In genomic region chr6:30359762-30360509, GRCm38 (mm10) we compare ENCODE assay signal across 14 mouse cellular contexts. TPM values are rescaled to one million over a fixed set of nuclear protein-coding genes. Genes with fewer than 3 reads are reported as not detected.
DNase-seq lines count a peak whose midpoint lies in the region; ATAC-seq and TF ChIP-seq lines count a peak whose summit lies in the region.
"Had no signal": no experiment of that assay in that cellular context is flagged by ENCODE, and none has a peak within 500 bp of the region (broad histone marks: within the 10 kb centered on the region; RNA-seq: fewer than 3 reads in every experiment).

No protein-coding gene starts in this region.

- DNase-seq in kidney, postnatal 0 days (ENCODE audit: low spot score) = peak; percentile 80
- no peak for DNase-seq in kidney, postnatal 25 days
- DNase-seq in gastrocnemius, adult 8-10 months (ENCODE audit: low spot score in 2 of 2) = peak; percentile 73 to 84
- DNase-seq in heart, embryonic 10.5 days (ENCODE audit: low spot score) = no peak
- peak; percentile 58 for DNase-seq in heart, postnatal 4 days
- DNase-seq in thymus, postnatal 0 days (ENCODE audit: low spot score) = no peak
- DNase-seq in frontal cortex, postnatal 10 days (ENCODE audit: low spot score in 2 of 2) = no peak
- DNase-seq in midbrain, embryonic 14.5 days = no peak
- DNase-seq: cerebellum, adult 9-11 months; thymus, postnatal 36 days had no signal

- no peak overlapping the region for H3K9ac ChIP-seq in kidney, postnatal 0 days (ENCODE audit: low read depth, low read length)
- H3K9ac ChIP-seq in midbrain, embryonic 14.5 days (replicated peaks; ENCODE audit: low read length) = no peak overlapping the region
- H3K9ac ChIP-seq: forebrain, embryonic 12.5 days; limb, embryonic 12.5 days; lung, embryonic 15.5 days had no signal

- no peak overlapping the region for H3K4me3 ChIP-seq in kidney, postnatal 0 days (replicated peaks; ENCODE audit: low read depth, low read length)
- H3K4me3 ChIP-seq in heart, embryonic 10.5 days = no peak overlapping the region
- H3K4me3 ChIP-seq in midbrain, embryonic 14.5 days (replicated peaks; ENCODE audit: low read depth, low read length) = no peak overlapping the region
- H3K4me3 ChIP-seq: forebrain, embryonic 12.5 days; limb, embryonic 12.5 days; lung, embryonic 15.5 days had no signal

- TF ChIP-seq CTCF in kidney, postnatal 0 days (IDR thresholded peaks at IDR 0.05; ENCODE audit: low read depth) = no peak

- ATAC-seq in kidney, postnatal 0 days (replicated peaks; ENCODE audit: low FRiP score, low read depth) = peak; percentile 59; the same call in 1 of the 2 replicates
- no peak for ATAC-seq in midbrain, embryonic 14.5 days (ENCODE audit: low FRiP score, low TSS enrichment)
- ATAC-seq: CD4-positive, CD25-positive, alpha-beta regulatory T cell, adult 4 months had no signal

- H3K27ac ChIP-seq in kidney, postnatal 0 days = peak overlapping the region; percentile 64
- peak overlapping the region; percentile 77 for H3K27ac ChIP-seq in heart, embryonic 10.5 days
- no peak overlapping the region for H3K27ac ChIP-seq in midbrain, embryonic 14.5 days (replicated peaks; ENCODE audit: low read depth, low read length)
- H3K27ac ChIP-seq: forebrain, embryonic 12.5 days; limb, embryonic 12.5 days; lung, embryonic 15.5 days had no signal

- 23% methylated on average over 12 of the region's 12 CpGs for WGBS in kidney, postnatal 0 days
- 45% methylated on average over 12 of the region's 12 CpGs for WGBS in heart, embryonic 10.5 days
- WGBS in midbrain, embryonic 14.5 days = 73% methylated on average over 12 of the region's 12 CpGs

- H3K4me1 ChIP-seq in kidney, postnatal 0 days (replicated peaks; ENCODE audit: insufficient read depth, low read length) = peaks cover 2% of the 10 kb centered on the region; the same call in 1 of the 2 replicates
- peaks cover 41% of the 10 kb centered on the region for H3K4me1 ChIP-seq in heart, embryonic 10.5 days
- H3K4me1 ChIP-seq in midbrain, embryonic 14.5 days (ENCODE audit: control insufficient read depth, insufficient read depth, low read length) = no peaks in the 10 kb centered on the region
- H3K4me1 ChIP-seq: forebrain, embryonic 12.5 days; limb, embryonic 12.5 days had no signal

- no peaks in the 10 kb centered on the region for H3K9me3 ChIP-seq in kidney, postnatal 0 days (replicated peaks; ENCODE audit: low read length)
- H3K9me3 ChIP-seq in heart, embryonic 10.5 days = no peaks in the 10 kb centered on the region
- no peaks in the 10 kb centered on the region for H3K9me3 ChIP-seq in midbrain, embryonic 14.5 days (ENCODE audit: control insufficient read depth, low read length)
- H3K9me3 ChIP-seq: forebrain, embryonic 12.5 days; limb, embryonic 12.5 days; lung, embryonic 15.5 days had no signal

- no peaks in the 10 kb centered on the region for H3K27me3 ChIP-seq in kidney, postnatal 0 days (ENCODE audit: insufficient read depth, low read length)
- H3K27me3 ChIP-seq in heart, embryonic 10.5 days (ENCODE audit: insufficient read depth, poor library complexity, severe bottlenecking) = no peaks in the 10 kb centered on the region
- H3K27me3 ChIP-seq in midbrain, embryonic 14.5 days (ENCODE audit: control insufficient read depth, insufficient read depth, low read length) = no peaks in the 10 kb centered on the region
- H3K27me3 ChIP-seq: forebrain, embryonic 12.5 days; limb, embryonic 12.5 days; lung, embryonic 15.5 days had no signal

- H3K36me3 ChIP-seq in kidney, postnatal 0 days (ENCODE audit: insufficient read depth, low read length) = peaks cover 8% of the 10 kb centered on the region; the same call in 1 of the 2 replicates
- H3K36me3 ChIP-seq in heart, embryonic 10.5 days = peaks cover 11% of the 10 kb centered on the region
- peaks cover 13% of the 10 kb centered on the region for H3K36me3 ChIP-seq in midbrain, embryonic 14.5 days (ENCODE audit: control insufficient read depth, insufficient read depth, low read length)

- no peak overlapping the region for H3K4me2 ChIP-seq in kidney, postnatal 0 days (ENCODE audit: low read length)
- H3K4me2 ChIP-seq in midbrain, embryonic 14.5 days (ENCODE audit: low read length) = no peak overlapping the region
- H3K4me2 ChIP-seq: forebrain, embryonic 12.5 days; limb, embryonic 12.5 days; lung, embryonic 15.5 days had no signal

RNA-seq across cellular contexts. Expression of gene Zc3hc1, which starts 30.9 kb away (rescaled TPM):
- polyA plus RNA-seq in kidney, postnatal 0 days (2015; fragmentation: Nextera tagmentation; extraction: Ambion mirVana) = 42.9 and 45.6 TPM in 2 replicates
- 10 to 100 TPM; 17.6 to 20.2 (median 19.3) TPM for total RNA-seq in gastrocnemius, adult 8-10 months (2022)
- polyA plus RNA-seq in heart, embryonic 10.5 days (2016; fragmentation: Nextera tagmentation; extraction: Ambion mirVana) = 55.6 and 71.2 TPM in 2 replicates
- 10 to 100 TPM; 22.9 to 24.5 TPM for total RNA-seq in heart, postnatal 4 days (2021)
- polyA plus RNA-seq in thymus, postnatal 0 days (2015; fragmentation: Nextera tagmentation; extraction: Ambion mirVana) = 48.8 and 49.2 TPM in 2 replicates
- polyA plus RNA-seq in midbrain, embryonic 14.5 days (2014; fragmentation: Nextera tagmentation; extraction: Ambion mirVana) = 67.4 and 71.6 TPM in 2 replicates

RNA-seq across cellular contexts. Expression of gene Klhdc10, which starts 41.7 kb away (rescaled TPM):
- polyA plus RNA-seq in kidney, postnatal 0 days (2015; fragmentation: Nextera tagmentation; extraction: Ambion mirVana) = 18.0 and 18.2 TPM in 2 replicates
- 10 to 100 TPM; 35.6 to 46.1 (median 40.0) TPM for total RNA-seq in gastrocnemius, adult 8-10 months (2022)
- 30.9 and 33.8 TPM in 2 replicates for polyA plus RNA-seq in heart, embryonic 10.5 days (2016; fragmentation: Nextera tagmentation; extraction: Ambion mirVana)
- total RNA-seq in heart, postnatal 4 days (2021) = 10 to 100 TPM; 74.4 to 75.9 TPM
- polyA plus RNA-seq in thymus, postnatal 0 days (2015; fragmentation: Nextera tagmentation; extraction: Ambion mirVana) = 7.9 and 8.3 TPM in 2 replicates
- 44.2 and 56.2 TPM in 2 replicates for polyA plus RNA-seq in midbrain, embryonic 14.5 days (2014; fragmentation: Nextera tagmentation; extraction: Ambion mirVana)

RNA-seq across cellular contexts. Expression of gene Ube2h, which starts 55.6 kb away (rescaled TPM):
- polyA plus RNA-seq in kidney, postnatal 0 days (2015; fragmentation: Nextera tagmentation; extraction: Ambion mirVana) = 38.2 and 38.7 TPM in 2 replicates
- total RNA-seq in gastrocnemius, adult 8-10 months (2022) = 10 to 100 TPM; 47.9 to 63.1 (median 52.5) TPM
- polyA plus RNA-seq in heart, embryonic 10.5 days (2016; fragmentation: Nextera tagmentation; extraction: Ambion mirVana) = 49.6 and 51.7 TPM in 2 replicates
- 10 to 100 TPM; 77.0 to 77.5 TPM for total RNA-seq in heart, postnatal 4 days (2021)
- 31.7 and 38.9 TPM in 2 replicates for polyA plus RNA-seq in thymus, postnatal 0 days (2015; fragmentation: Nextera tagmentation; extraction: Ambion mirVana)
- 63.1 and 76.5 TPM in 2 replicates for polyA plus RNA-seq in midbrain, embryonic 14.5 days (2014; fragmentation: Nextera tagmentation; extraction: Ambion mirVana)

Comparison
In these comparisons a context has a peak if more than half of its experiments do, and no peak if none do; other contexts are left out.
1. DNase-seq: peak in kidney, postnatal 0 days (single experiment), gastrocnemius, adult 8-10 months (2 of 2) and heart, postnatal 4 days (single experiment); none in kidney, postnatal 25 days (0 of 2), heart, embryonic 10.5 days (single experiment), thymus, postnatal 0 days (single experiment), frontal cortex, postnatal 10 days (0 of 2) and midbrain, embryonic 14.5 days (single experiment).